27 mouse cellular contexts compared by ENCODE assay signal in the genomic region with DNA sequence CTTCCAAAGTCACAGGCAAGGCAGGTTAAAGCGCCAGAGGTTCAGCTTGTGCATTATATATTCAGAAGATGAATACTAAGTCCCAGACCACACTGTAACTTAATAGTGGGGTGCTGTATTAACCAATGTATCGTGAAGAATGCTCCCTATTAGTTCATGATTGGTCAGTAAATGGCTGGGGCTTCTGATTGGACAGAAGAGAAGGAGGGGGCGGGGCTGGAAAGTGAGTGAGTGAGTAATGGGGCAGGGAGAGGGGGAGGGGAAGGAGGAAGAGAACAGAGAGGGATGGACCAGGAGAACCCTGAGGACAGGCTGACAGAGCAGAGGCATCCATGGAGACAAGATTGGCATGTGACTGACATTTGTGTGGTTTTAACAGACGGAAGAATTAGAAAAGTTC. TPM values are rescaled to one million over a fixed set of nuclear protein-coding genes. Genes with fewer than 3 reads are reported as not detected.
A peak's percentile ranks its signal among the peaks of the same experiment; 100 is the strongest.
DNase-seq lines count a peak whose midpoint lies in the region; TF ChIP-seq lines count a peak whose summit lies in the region.
"Had no signal": no experiment of that assay in that cellular context is flagged by ENCODE, and none has a peak within 500 bp of the region (broad histone marks: within the 10 kb centered on the region; RNA-seq: fewer than 3 reads in every experiment).

No protein-coding gene starts in this region.

- TF ChIP-seq EP300 in MEL (IDR thresholded peaks at IDR 0.05; ENCODE audit: low read depth in 1 of 2, low read length in 2 of 2) = no peak

- H3K27me3 ChIP-seq in MEL (ENCODE audit: control insufficient read depth in 1 of 2, insufficient read depth in 2 of 2, low read length in 2 of 2) = no peaks in the 10 kb centered on the region
- H3K27me3 ChIP-seq: embryonic facial prominence, embryonic 13.5 days; forebrain, embryonic 13.5 days; heart, embryonic 12.5 days; intestine, embryonic 15.5 days; lung, embryonic 15.5 days had no signal

- no peak for TF ChIP-seq CTCF in MEL (IDR thresholded peaks at IDR 0.05 in 2 of 3, conservative IDR thresholded peaks at IDR 0.05 in 1 of 3; ENCODE audit: control insufficient read depth in 1 of 3, insufficient read depth in 1 of 3, low read depth in 2 of 3, low read length in 3 of 3, poor library complexity in 1 of 3, severe bottlenecking in 1 of 3)

- peaks cover 3 to 14% of the 10 kb centered on the region in 2 experiments; a peak in 3 of 4 replicates for H3K4me1 ChIP-seq in MEL (ENCODE audit: control insufficient read depth in 1 of 2, insufficient read depth in 2 of 2, low read length in 2 of 2)

- H3K9ac ChIP-seq in MEL (ENCODE audit: control insufficient read depth, low read depth, low read length, poor library complexity, severe bottlenecking) = no peak overlapping the region
- H3K9ac ChIP-seq: embryonic facial prominence, embryonic 13.5 days; forebrain, embryonic 13.5 days; heart, embryonic 12.5 days; intestine, embryonic 15.5 days; liver, embryonic 15.5 days; lung, embryonic 15.5 days; neural tube, embryonic 12.5 days had no signal

- H3K79me2 ChIP-seq in MEL (ENCODE audit: control insufficient read depth, insufficient read depth, low read length, poor library complexity) = peaks cover 18% of the 10 kb centered on the region

- H3K4me3 ChIP-seq in MEL (ENCODE audit: control insufficient read depth in 1 of 2, insufficient read depth in 1 of 2, low read depth in 2 of 2, low read length in 2 of 2) = no peak overlapping the region
- H3K4me3 ChIP-seq: embryonic facial prominence, embryonic 13.5 days; forebrain, embryonic 13.5 days; heart, embryonic 12.5 days; hindbrain, embryonic 10.5 days; intestine, embryonic 15.5 days; left cerebral cortex, adult 2 months; liver, embryonic 15.5 days; lung, embryonic 15.5 days; megakaryocyte, embryonic 14.5 days; neural tube, embryonic 12.5 days had no signal

- TF ChIP-seq POLR2A in MEL (IDR thresholded peaks at IDR 0.05; ENCODE audit: control insufficient read depth in 1 of 2, insufficient read depth in 1 of 2, low read depth in 1 of 2, low read length in 2 of 2, poor library complexity in 1 of 2) = no peak

- DNase-seq in embryo, embryonic 10.5 days (ENCODE audit: low spot score) = peak; percentile 46
- no peak for DNase-seq in embryo, embryonic 10 days (ENCODE audit: low spot score)
- peak; percentile 60 for DNase-seq in 416B (ENCODE audit: low read depth)
- DNase-seq in MEL (ENCODE audit: low read depth, low spot score) = peak; percentile 90
- DNase-seq in embryo, embryonic 9.5 days (ENCODE audit: extremely low spot score) = peak; percentile 21
- no peak for DNase-seq in gastrocnemius, postnatal 25 days
- no peak for DNase-seq in thymus, postnatal 4 days
- DNase-seq: adrenal gland, postnatal 10 days; cerebellum, adult 2 months; cerebellum, postnatal 36 days; heart, postnatal 10 days; kidney, adult 8-10 months; lung, postnatal 36 days; midbrain, embryonic 14.5 days; thymus, postnatal 25 days had no signal

- TF ChIP-seq RAD21 in MEL (IDR thresholded peaks at IDR 0.05; ENCODE audit: low read depth, low read length) = no peak

- H3K27ac ChIP-seq in MEL (ENCODE audit: control insufficient read depth, low read depth, low read length) = no peak overlapping the region
- H3K27ac ChIP-seq: embryonic facial prominence, embryonic 13.5 days; forebrain, embryonic 13.5 days; hindbrain, embryonic 10.5 days; intestine, embryonic 15.5 days; left cerebral cortex, adult 2 months; liver, embryonic 15.5 days; lung, embryonic 15.5 days; neural tube, embryonic 12.5 days had no signal

- H3K36me3 ChIP-seq in MEL (ENCODE audit: control insufficient read depth in 1 of 2, insufficient read depth in 2 of 2, low read length in 2 of 2) = peaks cover 7 to 8% of the 10 kb centered on the region in 2 experiments; a peak in 3 of 4 replicates

- H3K9me3 ChIP-seq in MEL (replicated peaks; ENCODE audit: insufficient read depth, low read length) = no peaks in the 10 kb centered on the region
- H3K9me3 ChIP-seq: embryonic facial prominence, embryonic 13.5 days; forebrain, embryonic 13.5 days; heart, embryonic 12.5 days; hindbrain, embryonic 10.5 days; intestine, embryonic 15.5 days; liver, embryonic 15.5 days; lung, embryonic 15.5 days; megakaryocyte, embryonic 14.5 days; neural tube, embryonic 12.5 days had no signal

TF ChIP-seq in MEL, 35 proteins besides CTCF, POLR2A, EP300 and RAD21:
- TF ChIP-seq TBP (IDR thresholded peaks at IDR 0.05; ENCODE audit: low read depth, low read length) (no peak), POLR2AphosphoS5 (IDR thresholded peaks at IDR 0.05; ENCODE audit: borderline replicate concordance, low read depth, low read length) (no peak), CHD2 (IDR thresholded peaks at IDR 0.05; ENCODE audit: low read length) (peak; percentile 43), GABPA (IDR thresholded peaks at IDR 0.05; ENCODE audit: low read depth, low read length) (no peak), KAT2A (conservative IDR thresholded peaks at IDR 0.05; ENCODE audit: low read depth, low read length) (no peak)

RNA-seq across cellular contexts. Expression of a gene that starts 3.8 kb away (rescaled TPM):
- total RNA-seq in MEL (2012; rRNA removed) = 18.5 and 22.6 TPM in 2 replicates
- polyA plus RNA-seq in MEL (2012; ENCODE audit: insufficient read depth in 1 of 2, insufficient read length in 2 of 2, low read depth in 1 of 2, low replicate concordance in 2 of 2, missing spikeins in 1 of 2) = 10 to 100 TPM in 1 of 2 experiments, not detected in 1; 24.6 TPM
- 1 to 10 TPM; 1.4 to 1.9 TPM for total RNA-seq in gastrocnemius, postnatal 25 days (2021)

RNA-seq across cellular contexts. Expression of a gene that starts 7.5 kb away (rescaled TPM):
- total RNA-seq in MEL (2012; rRNA removed) = 1.7 and 2.7 TPM in 2 replicates
- polyA plus RNA-seq in MEL (2012; ENCODE audit: insufficient read depth in 1 of 2, insufficient read length in 2 of 2, low read depth in 1 of 2, low replicate concordance in 2 of 2, missing spikeins in 1 of 2) = 1 to 10 TPM in 1 of 2 experiments, not detected in 1; 2.5 TPM
- under 1 TPM; 0.35 to 0.56 TPM for total RNA-seq in gastrocnemius, postnatal 25 days (2021)
- total RNA-seq: granulocyte monocyte progenitor cell, adult 5-6 weeks had no signal
- polyA plus RNA-seq: activated CD4-positive, CD25-positive, alpha-beta regulatory T cell, adult 4 months had no signal

RNA-seq across cellular contexts. Expression of a gene that starts 11.5 kb away (rescaled TPM):
- 21.8 and 24.3 TPM in 2 replicates for total RNA-seq in MEL (2012; rRNA removed)
- 10 to 100 TPM; 27.3 to 34.2 TPM for polyA plus RNA-seq in MEL (2012; ENCODE audit: insufficient read depth in 1 of 2, insufficient read length in 2 of 2, low read depth in 1 of 2, low replicate concordance in 2 of 2, missing spikeins in 1 of 2)
- 1 to 10 TPM; 4.1 to 4.6 TPM for total RNA-seq in gastrocnemius, postnatal 25 days (2021)

RNA-seq across cellular contexts. Expression of a gene that starts 34.4 kb away (rescaled TPM):
- 34.5 and 38.0 TPM in 2 replicates for total RNA-seq in MEL (2012; rRNA removed)
- polyA plus RNA-seq in MEL (2012; ENCODE audit: insufficient read depth in 1 of 2, insufficient read length in 2 of 2, low read depth in 1 of 2, low replicate concordance in 2 of 2, missing spikeins in 1 of 2) = 10 to 100 TPM in 1 of 2 experiments, not detected in 1; 73.9 TPM
- total RNA-seq in gastrocnemius, postnatal 25 days (2021) = 1 to 10 TPM in 1 of 2 experiments, under 1 TPM in 1; 0.61 to 1.1 TPM

RNA-seq across cellular contexts. Expression of a gene that starts 47.3 kb away (rescaled TPM):
- 58.4 and 59.3 TPM in 2 replicates for total RNA-seq in MEL (2012; rRNA removed)
- polyA plus RNA-seq in MEL (2012; ENCODE audit: insufficient read depth in 1 of 2, insufficient read length in 2 of 2, low read depth in 1 of 2, low replicate concordance in 2 of 2, missing spikeins in 1 of 2) = 100 to 1,000 TPM; 125 to 515 TPM
- total RNA-seq in gastrocnemius, postnatal 25 days (2021) = 100 to 1,000 TPM; 145 to 159 TPM

Comparison
In these comparisons a context has a peak if more than half of its experiments do, and no peak if none do; other contexts are left out.
1. DNase-seq: peak in embryo, embryonic 10.5 days (single experiment), 416B (single experiment), MEL (single experiment) and embryo, embryonic 9.5 days (single experiment); none in embryo, embryonic 10 days (single experiment), gastrocnemius, postnatal 25 days (single experiment) and thymus, postnatal 4 days (single experiment).